Mouse (Mus musculus) kidney, embryonic 15.5 days (tissue): ENCODE measurements around the gene Camkk2. TPM values are rescaled to one million over a fixed set of nuclear protein-coding genes. Genes with fewer than 3 reads are reported as not detected.

Experiments used
- ATAC-seq: fragments of 200-750 bp; cut with Nextera tagmentation; replicated peaks from 2 replicates; pipeline ENCODE4 v1.8.0; 2017; ENCODE audit warnings: moderate TSS enrichment; ENCODE audit not compliant: low FRiP score
- H3K27ac ChIP-seq: fragments of 300-500 bp; sonication (generic); 2 replicates; pipeline ENCODE4 v1.5.1; 2015; ENCODE audit warnings: mild to moderate bottlenecking, inconsistent platforms
- H3K27me3 ChIP-seq: fragments of 300-500 bp; sonication (generic); 2 replicates; pipeline ENCODE4 v1.6.1; 2015; ENCODE audit warnings: inconsistent platforms
- H3K36me3 ChIP-seq: fragments of 300-500 bp; sonication (generic); 2 replicates; pipeline ENCODE4 v1.6.1; 2015; ENCODE audit warnings: inconsistent platforms
- H3K4me1 ChIP-seq: fragments of 300-500 bp; sonication (generic); 2 replicates; pipeline ENCODE4 v1.6.1; 2015; ENCODE audit warnings: inconsistent platforms
- H3K4me2 ChIP-seq: fragments of 300-500 bp; sonication (generic); 2 replicates; pipeline ENCODE4 v1.6.1; 2015; ENCODE audit warnings: moderate library complexity, mild to moderate bottlenecking, inconsistent platforms
- H3K4me3 ChIP-seq: fragments of 300-500 bp; sonication (generic); replicated peaks from 2 replicates; pipeline ENCODE4 v1.5.1; 2015; ENCODE audit warnings: mild to moderate bottlenecking, inconsistent platforms
- H3K9ac ChIP-seq: fragments of 300-500 bp; sonication (generic); 2 replicates; pipeline ENCODE4 v1.6.1; 2015; ENCODE audit warnings: mild to moderate bottlenecking, inconsistent platforms
- H3K9me3 ChIP-seq: fragments of 300-500 bp; sonication (generic); replicated peaks from 2 replicates; pipeline ENCODE4 v1.6.1; 2016; ENCODE audit warnings: inconsistent platforms
- WGBS: fragments of 180-500 bp; shearing (Covaris S2); methylation state at CpG from one replicate; pipeline ENCODE4 v1.1.7; 2015; ENCODE audit warnings: mixed read lengths; 5-methylcytosine and 5-hydroxymethylcytosine counted together
- microRNA-seq: library from miRNA; unstranded; fragments of <30 nt; microRNA quantifications from one replicate; pipeline ENCODE4, GENCODE M21; 2016
- polyA plus RNA-seq: library from polyadenylated mRNA; unstranded; fragments of >200 nt; fragmentation: Nextera tagmentation; extraction: Ambion mirVana; gene quantifications from 2 replicates; pipeline ENCODE4 v1.2.1, GENCODE M21; 2015

The Camkk2 gene
- polyA plus RNA-seq, 1 experiment from 2014 or later, result 39.5 TPM

GRCm38 (mm10) chr5:122687391-122687790 lies 91.8 kb downstream of the Camkk2 start:
- Histone ChIP-seq H3K4me3 (no peak overlapping the region), H3K36me3 (no peaks in the 10 kb centered on the region), H3K27ac (no peak overlapping the region), H3K9me3 (no peaks in the 10 kb centered on the region), H3K27me3 (no peaks in the 10 kb centered on the region), H3K9ac (no peak overlapping the region), H3K4me2 (no peak overlapping the region), H3K4me1 (no peaks in the 10 kb centered on the region)
- no peak for ATAC-seq
- WGBS, result 81% methylated on average over 4 of the region's 4 CpGs

GRCm38 (mm10) chr5:122683926-122684325 lies 95.3 kb downstream of the Camkk2 start:
- H3K4me1 ChIP-seq, result no peaks in the 10 kb centered on the region
- H3K27me3 ChIP-seq, result no peaks in the 10 kb centered on the region
- no peaks in the 10 kb centered on the region for H3K9me3 ChIP-seq
- H3K36me3 ChIP-seq, result no peaks in the 10 kb centered on the region
- no peak for ATAC-seq
- WGBS, result 75% methylated on average over 10 of the region's 10 CpGs
- no peak overlapping the region for H3K27ac ChIP-seq
- no peak overlapping the region for H3K4me2 ChIP-seq
- H3K9ac ChIP-seq, result no peak overlapping the region
- H3K4me3 ChIP-seq, result no peak overlapping the region

- H3K27ac ChIP-seq, result no peak overlapping the region
- WGBS, result 84% methylated on average over 12 of the region's 12 CpGs
- no peak overlapping the region for H3K9ac ChIP-seq
- no peak overlapping the region for H3K4me2 ChIP-seq
- H3K27me3 ChIP-seq, result no peaks in the 10 kb centered on the region
- no peaks in the 10 kb centered on the region for H3K4me1 ChIP-seq
- H3K36me3 ChIP-seq, result no peaks in the 10 kb centered on the region
- ATAC-seq, result no peak
- H3K4me3 ChIP-seq, result no peak overlapping the region
- H3K9me3 ChIP-seq, result no peaks in the 10 kb centered on the region
Measured at GRCm38 (mm10) chr5:122681276-122681675, 97.9 kb downstream of the Camkk2 start.

Small RNAs within 50 kb of the gene (microRNA-seq; reads per million reads assigned to microRNA genes)
- gene Mir8115, result not detected

Other genes starting within 250 kb of the Camkk2 start
- gene Ift81, start 164.9 kb downstream of the Camkk2 start, polyA plus RNA-seq, result 41.4 and 43.0 TPM in 2 replicates
- gene P2rx7, start 135.5 kb downstream of the Camkk2 start, polyA plus RNA-seq, result 0.94 and 1.4 TPM in 2 replicates
- 20.4 and 25.6 TPM in 2 replicates for gene P2rx4, start 71.9 kb downstream of the Camkk2 start, polyA plus RNA-seq
- gene Anapc5, start 41.9 kb upstream of the Camkk2 start, polyA plus RNA-seq, result 420 and 439 TPM in 2 replicates
- 32.3 and 34.2 TPM in 2 replicates for gene Rnf34, start 70.6 kb upstream of the Camkk2 start, polyA plus RNA-seq
- gene Kdm2b, start 210.4 kb upstream of the Camkk2 start, polyA plus RNA-seq, result 92.2 and 96.8 TPM in 2 replicates
- 17.5 and 18.5 TPM in 2 replicates for gene Orai1, start 235.7 kb upstream of the Camkk2 start, polyA plus RNA-seq